Mouse (Mus musculus): ENCODE measurements around the gene Mrps2. TPM values are rescaled to one million over a fixed set of nuclear protein-coding genes. Genes with fewer than 3 reads are reported as not detected.
"Not testable (repeated sequence)": the region's sequence is repeated elsewhere in the genome, so short reads cannot be mapped to it uniquely, and the experiment has no call there.

Mrps2 gene
- polyA plus RNA-seq, 1 experiment from 2014 or later = 50.9 TPM

GRCm38 (mm10) chr2:28468486-28469225 lies 790 bp downstream of the Mrps2 start:
- peaks cover 17% of the 10 kb centered on the region for H3K4me1 ChIP-seq (replicated peaks; ENCODE audit: control insufficient read depth, insufficient read depth, low read length)
- H3K9me3 ChIP-seq (ENCODE audit: control insufficient read depth, low read length) = peaks cover 4% of the 10 kb centered on the region
- peak overlapping the region; percentile 54 for H3K4me2 ChIP-seq (ENCODE audit: low read length)
- peak overlapping the region; percentile 83 for H3K4me3 ChIP-seq (replicated peaks; ENCODE audit: low read length)
- WGBS = 53% methylated on average over 18 of the region's 18 CpGs
- H3K27me3 ChIP-seq (replicated peaks; ENCODE audit: control insufficient read depth, insufficient read depth, low read length) = no peaks in the 10 kb centered on the region
- no peak for ATAC-seq
- peak overlapping the region; percentile 95 for H3K9ac ChIP-seq (replicated peaks; ENCODE audit: low read depth, low read length)
- no peak overlapping the region for H3K27ac ChIP-seq (ENCODE audit: low read length)
- H3K36me3 ChIP-seq (ENCODE audit: control insufficient read depth, insufficient read depth) = peaks cover 26% of the 10 kb centered on the region

GRCm38 (mm10) chr2:28469461-28469860 lies 1.6 kb downstream of the Mrps2 start:
- no peak overlapping the region for H3K27ac ChIP-seq (ENCODE audit: low read length)
- ATAC-seq = no peak
- no peak overlapping the region for H3K4me3 ChIP-seq (replicated peaks; ENCODE audit: low read length)
- H3K9ac ChIP-seq (replicated peaks; ENCODE audit: low read depth, low read length) = no peak overlapping the region
- no peaks in the 10 kb centered on the region for H3K27me3 ChIP-seq (replicated peaks; ENCODE audit: control insufficient read depth, insufficient read depth, low read length)
- H3K36me3 ChIP-seq (ENCODE audit: control insufficient read depth, insufficient read depth) = peaks cover 26% of the 10 kb centered on the region
- peaks cover 4% of the 10 kb centered on the region for H3K9me3 ChIP-seq (ENCODE audit: control insufficient read depth, low read length)
- no peak overlapping the region for H3K4me2 ChIP-seq (ENCODE audit: low read length)
- WGBS = 98% methylated on average over 14 of the region's 14 CpGs
- H3K4me1 ChIP-seq (replicated peaks; ENCODE audit: control insufficient read depth, insufficient read depth, low read length) = peaks cover 17% of the 10 kb centered on the region

- ATAC-seq = no peak
- WGBS = 94% methylated on average over 2 of the region's 2 CpGs
- no peak overlapping the region for H3K4me3 ChIP-seq (replicated peaks; ENCODE audit: low read length)
Observed at GRCm38 (mm10) chr2:28470591-28470990, 2.7 kb downstream of the Mrps2 start.

GRCm38 (mm10) chr2:28472011-28472410 lies 4.1 kb downstream of the Mrps2 start:
- 95% methylated on average over 8 of the region's 8 CpGs for WGBS
- not testable (repeated sequence) for H3K27ac ChIP-seq (ENCODE audit: low read length); H3K4me2 ChIP-seq (ENCODE audit: low read length); H3K27me3 ChIP-seq (replicated peaks; ENCODE audit: control insufficient read depth, insufficient read depth, low read length); H3K4me3 ChIP-seq (replicated peaks; ENCODE audit: low read length); H3K9ac ChIP-seq (replicated peaks; ENCODE audit: low read depth, low read length); H3K9me3 ChIP-seq (ENCODE audit: control insufficient read depth, low read length); H3K4me1 ChIP-seq (replicated peaks; ENCODE audit: control insufficient read depth, insufficient read depth, low read length); ATAC-seq
- peaks cover 26% of the 10 kb centered on the region for H3K36me3 ChIP-seq (ENCODE audit: control insufficient read depth, insufficient read depth)

More at GRCm38 (mm10) chr2:28470591-28470990, 2.7 kb downstream of the Mrps2 start:
- no peak overlapping the region for H3K4me2 ChIP-seq (ENCODE audit: low read length)
- H3K36me3 ChIP-seq (ENCODE audit: control insufficient read depth, insufficient read depth) = peaks cover 26% of the 10 kb centered on the region
- no peak overlapping the region for H3K27ac ChIP-seq (ENCODE audit: low read length)
- H3K27me3 ChIP-seq (replicated peaks; ENCODE audit: control insufficient read depth, insufficient read depth, low read length) = no peaks in the 10 kb centered on the region
- no peak overlapping the region for H3K9ac ChIP-seq (replicated peaks; ENCODE audit: low read depth, low read length)
- H3K9me3 ChIP-seq (ENCODE audit: control insufficient read depth, low read length) = peaks cover 4% of the 10 kb centered on the region
- H3K4me1 ChIP-seq (replicated peaks; ENCODE audit: control insufficient read depth, insufficient read depth, low read length) = peaks cover 17% of the 10 kb centered on the region

GRCm38 (mm10) chr2:28477993-28478392 lies 10.1 kb downstream of the Mrps2 start:
- H3K36me3 ChIP-seq (ENCODE audit: control insufficient read depth, insufficient read depth); H3K27ac ChIP-seq (ENCODE audit: low read length); H3K9me3 ChIP-seq (ENCODE audit: control insufficient read depth, low read length); H3K4me1 ChIP-seq (replicated peaks; ENCODE audit: control insufficient read depth, insufficient read depth, low read length); H3K27me3 ChIP-seq (replicated peaks; ENCODE audit: control insufficient read depth, insufficient read depth, low read length); H3K9ac ChIP-seq (replicated peaks; ENCODE audit: low read depth, low read length); H3K4me3 ChIP-seq (replicated peaks; ENCODE audit: low read length); ATAC-seq; H3K4me2 ChIP-seq (ENCODE audit: low read length): not testable (repeated sequence)
- WGBS = 91% methylated on average over 4 of the region's 5 CpGs

GRCm38 (mm10) chr2:28479208-28480204 lies 11.6 kb downstream of the Mrps2 start:
- Histone ChIP-seq H3K27me3 (replicated peaks; ENCODE audit: control insufficient read depth, insufficient read depth, low read length) (no peaks in the 10 kb centered on the region), H3K4me2 (ENCODE audit: low read length) (no peak overlapping the region), H3K9me3 (ENCODE audit: control insufficient read depth, low read length) (no peaks in the 10 kb centered on the region), H3K27ac (ENCODE audit: low read length) (no peak overlapping the region), H3K4me1 (replicated peaks; ENCODE audit: control insufficient read depth, insufficient read depth, low read length) (no peaks in the 10 kb centered on the region), H3K4me3 (replicated peaks; ENCODE audit: low read length) (no peak overlapping the region), H3K36me3 (ENCODE audit: control insufficient read depth, insufficient read depth) (no peaks in the 10 kb centered on the region), H3K9ac (replicated peaks; ENCODE audit: low read depth, low read length) (no peak overlapping the region)
- 83% methylated on average over 20 of the region's 20 CpGs for WGBS
- no peak for ATAC-seq

GRCm38 (mm10) chr2:28483861-28484260 lies 16.0 kb downstream of the Mrps2 start:
- Histone ChIP-seq H3K27me3 (replicated peaks; ENCODE audit: control insufficient read depth, insufficient read depth, low read length) (no peaks in the 10 kb centered on the region), H3K9ac (replicated peaks; ENCODE audit: low read depth, low read length) (no peak overlapping the region), H3K4me1 (replicated peaks; ENCODE audit: control insufficient read depth, insufficient read depth, low read length) (no peaks in the 10 kb centered on the region), H3K36me3 (ENCODE audit: control insufficient read depth, insufficient read depth) (no peaks in the 10 kb centered on the region), H3K4me2 (ENCODE audit: low read length) (no peak overlapping the region), H3K27ac (ENCODE audit: low read length) (no peak overlapping the region), H3K4me3 (replicated peaks; ENCODE audit: low read length) (no peak overlapping the region), H3K9me3 (ENCODE audit: control insufficient read depth, low read length) (no peaks in the 10 kb centered on the region)
- ATAC-seq = no peak
- 86% methylated on average over 2 of the region's 2 CpGs for WGBS

- WGBS = 76% methylated on average over 2 of the region's 2 CpGs
- H3K4me1 ChIP-seq (replicated peaks; ENCODE audit: control insufficient read depth, insufficient read depth, low read length) = no peaks in the 10 kb centered on the region
- no peak overlapping the region for H3K9ac ChIP-seq (replicated peaks; ENCODE audit: low read depth, low read length)
- H3K36me3 ChIP-seq (ENCODE audit: control insufficient read depth, insufficient read depth) = no peaks in the 10 kb centered on the region
- H3K9me3 ChIP-seq (ENCODE audit: control insufficient read depth, low read length) = no peaks in the 10 kb centered on the region
- H3K27ac ChIP-seq (ENCODE audit: low read length) = no peak overlapping the region
- H3K27me3 ChIP-seq (replicated peaks; ENCODE audit: control insufficient read depth, insufficient read depth, low read length) = no peaks in the 10 kb centered on the region
- ATAC-seq = no peak
- no peak overlapping the region for H3K4me3 ChIP-seq (replicated peaks; ENCODE audit: low read length)
- H3K4me2 ChIP-seq (ENCODE audit: low read length) = no peak overlapping the region
Observed at GRCm38 (mm10) chr2:28494521-28494920, 26.7 kb downstream of the Mrps2 start.

GRCm38 (mm10) chr2:28495207-28495756 lies 27.4 kb downstream of the Mrps2 start:
- H3K4me1 ChIP-seq (replicated peaks; ENCODE audit: control insufficient read depth, insufficient read depth, low read length) = no peaks in the 10 kb centered on the region
- H3K27me3 ChIP-seq (replicated peaks; ENCODE audit: control insufficient read depth, insufficient read depth, low read length) = no peaks in the 10 kb centered on the region
- ATAC-seq = no peak
- no peak overlapping the region for H3K27ac ChIP-seq (ENCODE audit: low read length)
- no peak overlapping the region for H3K9ac ChIP-seq (replicated peaks; ENCODE audit: low read depth, low read length)
- H3K36me3 ChIP-seq (ENCODE audit: control insufficient read depth, insufficient read depth) = no peaks in the 10 kb centered on the region
- H3K9me3 ChIP-seq (ENCODE audit: control insufficient read depth, low read length) = no peaks in the 10 kb centered on the region
- H3K4me3 ChIP-seq (replicated peaks; ENCODE audit: low read length) = no peak overlapping the region
- H3K4me2 ChIP-seq (ENCODE audit: low read length) = no peak overlapping the region
- WGBS = 85% methylated on average over 14 of the region's 14 CpGs
